Mouse (Mus musculus): ENCODE measurements around the gene Abcb6. TPM values are rescaled to one million over a fixed set of nuclear protein-coding genes. Genes with fewer than 3 reads are reported as not detected.

Abcb6 gene
- polyA plus RNA-seq, 1 experiment from 2014 or later: 41.9 TPM

DNA sequence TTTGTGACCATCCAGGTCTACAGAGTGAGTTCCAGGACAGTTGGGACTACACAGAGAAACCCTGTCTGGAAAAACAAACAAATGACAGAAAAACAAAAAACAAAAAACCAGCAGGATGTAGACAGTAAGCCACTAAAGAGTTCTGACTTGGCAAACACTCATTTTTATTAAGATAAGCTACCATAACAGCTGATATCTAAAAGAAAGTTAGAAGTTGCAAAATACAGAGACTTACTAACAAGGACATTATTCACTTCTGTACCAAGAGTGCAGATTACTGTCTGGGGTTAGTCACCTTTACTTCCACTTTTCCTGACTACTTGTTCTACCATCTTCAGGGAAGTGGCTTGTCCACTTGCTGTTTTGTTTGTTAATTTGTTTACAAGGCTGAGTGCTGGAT, 21.2 kb downstream of the Abcb6 start:
- Histone ChIP-seq H3K4me1 (no peaks in the 10 kb centered on the region), H3K36me3 (replicated peaks) (no peaks in the 10 kb centered on the region), H3K4me3 (no peak overlapping the region), H3K27ac (no peak overlapping the region), H3K9me3 (no peaks in the 10 kb centered on the region), H3K27me3 (ENCODE audit: poor library complexity, severe bottlenecking) (no peaks in the 10 kb centered on the region)
- no peak for DNase-seq (ENCODE audit: extremely low spot score, low spot score)

DNA sequence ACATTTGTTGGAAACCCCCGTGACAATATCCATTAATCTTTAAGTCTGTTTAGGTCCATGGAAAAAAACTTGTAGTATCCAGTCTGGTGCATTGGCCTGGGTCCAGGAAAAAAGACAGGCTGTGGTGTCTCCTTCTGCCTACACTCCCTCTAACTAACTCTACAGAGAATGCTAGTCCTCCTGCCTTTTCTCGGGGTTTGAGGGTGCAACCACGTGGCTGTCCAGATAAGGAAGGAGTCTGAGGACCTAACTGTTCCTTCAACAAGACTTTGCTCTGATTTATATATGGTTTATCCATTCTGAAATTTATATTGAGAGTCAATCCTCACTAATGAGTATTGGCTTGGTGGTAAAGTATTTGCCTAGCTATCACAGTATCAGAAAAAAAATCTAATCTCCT, 24.4 kb downstream of the Abcb6 start:
- Histone ChIP-seq H3K4me3 (no peak overlapping the region), H3K36me3 (replicated peaks) (no peaks in the 10 kb centered on the region), H3K27me3 (ENCODE audit: poor library complexity, severe bottlenecking) (no peaks in the 10 kb centered on the region), H3K27ac (no peak overlapping the region), H3K9me3 (no peaks in the 10 kb centered on the region), H3K4me1 (no peaks in the 10 kb centered on the region)
- no peak for DNase-seq (ENCODE audit: extremely low spot score, low spot score)
- 70% methylated on average over 3 of the region's 3 CpGs for WGBS

DNA sequence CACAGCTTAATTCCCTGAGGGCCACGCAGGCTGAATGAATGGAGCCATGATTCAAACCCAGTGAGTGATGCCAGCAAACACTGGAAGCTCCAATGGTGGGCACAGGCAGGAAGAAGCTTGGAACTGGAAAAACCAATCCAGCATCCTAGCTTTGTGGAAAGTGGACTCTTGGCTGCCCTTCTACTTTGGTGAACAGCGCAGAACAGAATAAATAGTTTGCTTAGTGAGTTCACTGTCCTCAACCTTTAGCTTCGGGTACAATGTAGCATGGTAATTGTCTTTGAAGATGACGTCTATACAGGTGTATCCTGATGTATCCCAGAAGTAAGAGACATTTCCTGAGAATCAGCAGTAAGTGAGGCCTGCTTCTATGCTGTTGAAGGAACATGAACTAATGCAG, 31.5 kb downstream of the Abcb6 start:
- no peak overlapping the region for H3K27ac ChIP-seq
- DNase-seq (ENCODE audit: extremely low spot score, low spot score): no peak
- H3K9me3 ChIP-seq: no peaks in the 10 kb centered on the region
- no peak overlapping the region for H3K4me3 ChIP-seq
- H3K27me3 ChIP-seq (ENCODE audit: poor library complexity, severe bottlenecking): no peaks in the 10 kb centered on the region
- peaks cover 57% of the 10 kb centered on the region for H3K36me3 ChIP-seq (replicated peaks)
- WGBS: 91% methylated on average over 4 of the region's 4 CpGs
- H3K4me1 ChIP-seq: peaks cover 6% of the 10 kb centered on the region

DNA sequence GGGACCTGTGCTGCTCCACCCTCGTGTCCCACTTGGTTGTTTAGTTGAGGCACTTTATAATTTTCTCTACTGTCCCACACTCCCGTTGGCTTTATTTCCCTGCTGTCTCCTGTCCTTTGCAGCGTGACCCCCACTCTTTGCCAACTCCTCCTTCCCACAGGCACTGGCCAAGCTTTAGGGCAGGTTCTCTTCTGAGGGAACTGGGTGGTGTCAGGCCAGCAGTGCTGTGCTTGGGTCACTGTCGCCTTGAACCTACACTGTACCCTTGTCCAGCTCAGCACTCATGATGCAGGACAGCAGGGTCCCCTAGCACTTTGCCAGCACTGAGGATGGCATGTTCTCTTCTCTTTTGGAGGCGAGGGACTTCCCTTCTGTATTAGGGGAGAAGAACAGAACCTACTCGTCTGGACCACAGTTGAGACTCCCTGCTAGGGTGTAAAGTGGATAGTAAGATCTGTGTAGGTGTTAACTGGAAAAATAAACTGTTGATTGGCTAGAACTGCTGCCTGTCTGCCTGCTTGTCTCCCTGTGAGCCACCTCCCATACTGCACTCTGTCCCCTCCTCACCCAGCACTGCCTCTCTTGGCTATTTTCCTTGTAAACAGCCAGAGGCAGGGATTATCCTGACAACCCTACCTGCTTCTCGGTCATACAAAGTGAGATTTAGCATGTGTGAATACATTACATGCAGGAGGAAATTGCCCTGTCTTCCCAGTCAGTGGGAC, 32.6 kb downstream of the Abcb6 start:
- no peak overlapping the region for H3K27ac ChIP-seq

DNA sequence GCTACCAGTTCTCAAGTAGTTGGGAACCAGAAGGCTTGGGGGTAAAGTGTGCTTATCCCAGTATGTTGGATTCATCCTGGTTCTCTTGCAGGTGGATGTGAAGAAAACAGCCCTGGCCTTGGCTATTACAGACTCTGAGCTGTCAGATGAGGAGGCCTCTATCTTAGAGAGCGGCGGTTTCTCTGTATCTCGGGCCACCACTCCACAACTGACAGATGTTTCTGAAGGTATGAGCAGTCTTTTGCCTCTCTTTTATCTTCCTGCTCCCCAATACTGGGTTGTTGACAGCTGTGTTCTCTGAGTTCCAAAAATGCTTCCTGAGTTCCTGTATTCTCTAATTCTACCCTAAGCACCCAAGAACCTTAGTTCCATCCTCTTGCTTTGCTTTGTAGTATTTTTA, 34.6 kb downstream of the Abcb6 start:
- no peak overlapping the region for H3K27ac ChIP-seq
- WGBS: 98% methylated on average over 3 of the region's 3 CpGs
- H3K27me3 ChIP-seq (ENCODE audit: poor library complexity, severe bottlenecking): peaks cover 6% of the 10 kb centered on the region; the same call in 1 of the 2 replicates
- DNase-seq (ENCODE audit: extremely low spot score, low spot score): no peak
- H3K9me3 ChIP-seq: no peaks in the 10 kb centered on the region
- H3K4me3 ChIP-seq: no peak overlapping the region
- peaks cover 57% of the 10 kb centered on the region for H3K36me3 ChIP-seq (replicated peaks)
- peaks cover 34% of the 10 kb centered on the region for H3K4me1 ChIP-seq

More for the DNA sequence above, 32.6 kb downstream of the Abcb6 start:
- no peaks in the 10 kb centered on the region for H3K9me3 ChIP-seq
- peaks cover 18% of the 10 kb centered on the region for H3K4me1 ChIP-seq
- no peaks in the 10 kb centered on the region for H3K27me3 ChIP-seq (ENCODE audit: poor library complexity, severe bottlenecking)
- peaks cover 57% of the 10 kb centered on the region for H3K36me3 ChIP-seq (replicated peaks)
- no peak overlapping the region for H3K4me3 ChIP-seq
- DNase-seq (ENCODE audit: extremely low spot score, low spot score): no peak
- WGBS: 84% methylated on average over 7 of the region's 7 CpGs

DNA sequence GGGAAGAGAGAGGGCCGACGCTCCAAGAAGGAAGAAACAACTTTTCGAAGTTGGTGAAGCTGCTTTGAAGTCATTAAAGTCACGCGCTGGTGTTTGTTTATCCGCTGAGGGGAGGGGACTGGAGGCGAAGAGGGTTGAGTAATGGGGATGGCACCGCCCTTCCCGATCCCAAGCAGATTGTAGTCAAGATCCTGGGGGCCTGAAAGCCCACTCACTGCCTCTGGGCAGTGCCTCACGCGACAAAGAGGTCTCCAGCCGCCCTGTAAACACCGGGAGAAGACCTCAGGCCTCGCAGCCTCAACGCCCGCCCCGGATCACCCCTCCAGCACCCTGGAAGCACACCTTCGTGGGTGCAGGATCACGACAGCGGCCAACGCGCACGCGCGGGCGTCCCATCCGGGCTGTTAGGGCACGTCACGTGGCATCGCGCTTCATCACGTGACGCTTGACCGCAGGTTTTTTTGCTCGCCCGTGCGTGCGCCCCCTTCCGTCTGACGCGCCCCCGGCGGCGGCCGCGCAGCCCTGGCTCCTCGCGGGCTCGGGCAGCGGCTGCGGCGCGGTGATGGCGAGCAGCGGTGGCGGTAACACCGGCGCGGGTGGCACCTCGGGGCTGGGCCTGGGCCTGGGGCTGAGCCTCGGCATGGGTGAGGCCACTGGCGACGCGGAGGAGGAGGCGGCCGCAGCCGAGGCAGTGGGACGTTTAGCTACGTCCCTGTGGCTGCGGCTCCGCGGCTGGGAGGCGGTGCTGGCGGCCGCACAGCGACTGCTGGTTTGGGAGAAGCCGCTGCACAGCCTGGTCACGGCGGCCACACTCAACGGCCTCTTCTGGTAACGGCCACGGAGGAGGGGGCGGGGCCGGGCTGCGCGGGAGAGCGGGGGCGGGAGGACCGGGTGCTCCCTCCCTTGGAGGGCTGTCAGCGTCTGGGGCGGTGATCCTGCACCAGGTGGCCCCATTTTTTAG, 37.6 kb downstream of the Abcb6 start, which contains the start of the genes Cnppd1 and Retreg2:
Gene Cnppd1 (minus strand): TSS at position 411 of the 961 bp plus-strand sequence.
Gene Retreg2 (plus strand): TSS at position 478 of the 961 bp plus-strand sequence.
- WGBS: under 1% methylated on average over 89 of the region's 91 CpGs
- Histone ChIP-seq H3K36me3 (replicated peaks) (peaks cover 61% of the 10 kb centered on the region), H3K9me3 (no peaks in the 10 kb centered on the region), H3K27me3 (ENCODE audit: poor library complexity, severe bottlenecking) (peaks cover 6% of the 10 kb centered on the region; the same call in 1 of the 2 replicates), H3K4me1 (peaks cover 34% of the 10 kb centered on the region), H3K27ac (peak within 1 kb of the TSS; percentile 97), H3K4me3 (peak within 1 kb of the TSS; percentile 88)
- DNase-seq (ENCODE audit: extremely low spot score, low spot score): peak; percentile 97

DNA sequence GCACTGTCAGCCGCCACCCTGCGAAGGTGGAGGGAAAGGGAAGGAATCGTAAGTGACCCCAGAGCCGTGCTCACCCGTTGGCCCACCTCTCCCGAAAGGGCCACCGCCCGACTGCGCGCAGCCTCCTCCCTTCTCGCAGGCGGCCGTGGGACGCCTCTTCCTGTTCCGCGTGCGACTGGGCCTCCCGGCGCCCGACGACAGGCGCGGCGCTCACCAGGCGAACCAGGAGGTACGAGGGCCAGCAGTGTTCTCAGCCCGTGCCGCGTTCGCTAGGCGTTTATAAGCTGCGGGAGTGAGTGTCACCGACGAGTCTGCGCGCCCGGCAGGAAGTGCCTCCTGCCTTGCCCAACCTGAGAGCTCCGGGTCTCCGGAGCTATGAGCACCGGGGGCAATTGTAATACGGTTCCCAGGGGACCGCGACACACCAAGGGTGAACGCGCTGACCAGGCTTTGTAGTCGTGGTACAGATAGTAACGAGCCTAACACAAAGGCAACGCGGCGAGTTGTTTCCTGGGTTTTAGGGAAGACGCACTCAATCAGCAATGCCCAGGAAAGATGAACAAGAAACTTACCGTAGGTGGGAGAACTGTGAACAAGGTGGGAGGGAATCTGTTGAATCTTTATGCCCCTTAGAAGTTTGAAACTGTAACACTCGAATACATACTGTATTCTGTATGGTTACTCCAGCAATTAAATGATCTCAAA, 38.6 kb downstream of the Abcb6 start:
- Histone ChIP-seq H3K27ac (peak overlapping the region; percentile 97), H3K9me3 (no peaks in the 10 kb centered on the region), H3K4me3 (peak overlapping the region; percentile 88), H3K4me1 (peaks cover 34% of the 10 kb centered on the region), H3K27me3 (ENCODE audit: poor library complexity, severe bottlenecking) (peaks cover 6% of the 10 kb centered on the region; the same call in 1 of the 2 replicates), H3K36me3 (replicated peaks) (peaks cover 61% of the 10 kb centered on the region)
- peak; percentile 44 for DNase-seq (ENCODE audit: extremely low spot score, low spot score)
- WGBS: under 1% methylated on average over 53 of the region's 53 CpGs

DNA sequence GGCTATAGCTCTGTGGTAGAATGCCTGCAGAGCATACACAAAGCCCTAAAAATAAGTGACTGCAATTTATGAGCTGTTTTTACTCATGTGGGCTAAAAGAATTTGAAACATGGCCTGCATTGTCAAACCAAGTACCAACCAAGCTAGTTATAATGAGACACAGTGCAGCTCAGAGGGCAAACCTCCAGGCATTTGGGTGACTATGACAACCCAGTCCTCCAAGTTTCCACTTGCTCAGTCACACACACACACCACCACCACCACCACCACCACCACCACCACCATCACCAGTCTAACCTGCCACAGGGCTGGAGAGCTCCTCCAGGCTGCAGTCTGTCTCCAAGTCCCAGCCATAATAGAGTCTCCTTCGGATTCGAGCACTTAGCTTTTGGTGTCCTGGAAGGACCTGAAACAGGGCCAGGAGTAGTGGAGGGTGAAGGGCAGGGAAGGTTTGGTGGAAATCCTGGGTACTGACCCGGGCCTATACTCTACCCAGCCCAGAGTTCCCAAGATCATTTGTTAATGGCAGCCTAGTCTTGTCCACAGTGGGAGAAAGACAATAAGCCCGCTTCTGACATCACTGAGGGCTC, 39.5 kb downstream of the Abcb6 start:
- peak overlapping the region; percentile 97 for H3K27ac ChIP-seq

DNA sequence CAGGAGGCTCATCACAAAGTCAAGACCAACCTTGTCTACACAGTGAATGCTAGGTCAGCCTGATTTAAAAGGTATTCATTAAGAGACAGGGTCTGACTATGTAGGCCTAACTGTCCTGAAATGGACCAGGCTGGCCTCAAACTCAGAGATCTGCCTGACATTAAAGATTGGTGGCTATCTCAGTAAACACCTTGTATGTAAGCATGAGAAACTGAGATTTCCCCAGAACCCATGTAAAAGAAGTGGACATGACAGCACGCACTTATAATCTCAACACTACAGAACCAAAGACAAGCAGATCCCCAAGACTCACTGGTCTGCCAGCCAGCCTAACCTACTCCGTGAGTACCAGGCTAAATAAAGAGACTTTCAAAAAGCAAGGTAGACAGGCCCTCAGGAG, 41.7 kb downstream of the Abcb6 start:
- peaks cover 48% of the 10 kb centered on the region for H3K36me3 ChIP-seq (replicated peaks)
- 93% methylated on average over 2 of the region's 2 CpGs for WGBS
- DNase-seq (ENCODE audit: extremely low spot score, low spot score): no peak

More for the DNA sequence above, 39.5 kb downstream of the Abcb6 start:
- 69% methylated on average over 4 of the region's 4 CpGs for WGBS
- peaks cover 61% of the 10 kb centered on the region for H3K36me3 ChIP-seq (replicated peaks)
- peak overlapping the region; percentile 88 for H3K4me3 ChIP-seq
- H3K9me3 ChIP-seq: no peaks in the 10 kb centered on the region
- peaks cover 34% of the 10 kb centered on the region for H3K4me1 ChIP-seq
- peaks cover 6% of the 10 kb centered on the region; the same call in 1 of the 2 replicates for H3K27me3 ChIP-seq (ENCODE audit: poor library complexity, severe bottlenecking)
- no peak for DNase-seq (ENCODE audit: extremely low spot score, low spot score)

DNA sequence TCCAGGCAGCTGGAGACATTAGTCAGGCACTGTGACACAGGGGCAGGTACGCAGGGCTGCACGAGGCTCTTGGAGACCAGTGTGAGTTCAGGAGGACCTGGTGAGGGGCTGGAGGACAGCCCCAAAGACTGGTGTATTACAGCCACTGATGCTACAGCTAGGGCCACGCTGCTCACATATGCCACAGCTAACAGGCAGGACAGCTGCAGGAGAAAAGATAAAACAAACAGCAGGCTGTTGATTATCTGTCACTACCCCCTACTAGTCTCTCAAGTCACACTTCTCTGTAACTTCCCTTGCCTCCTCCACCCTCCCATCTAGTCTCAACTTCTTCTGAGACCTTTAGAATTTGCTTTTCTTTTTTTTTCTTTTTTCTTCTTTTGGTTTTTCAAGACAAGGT, 43.5 kb downstream of the Abcb6 start:
- Histone ChIP-seq H3K4me3 (no peak overlapping the region), H3K27me3 (ENCODE audit: poor library complexity, severe bottlenecking) (peaks cover 6% of the 10 kb centered on the region; the same call in 1 of the 2 replicates), H3K36me3 (replicated peaks) (peaks cover 48% of the 10 kb centered on the region), H3K9me3 (no peaks in the 10 kb centered on the region), H3K27ac (0 out of 2 replicates have a peak overlapping the region, but pooled peaks have one; percentile 26), H3K4me1 (peaks cover 12% of the 10 kb centered on the region)
- WGBS: 79% methylated on average over 3 of the region's 3 CpGs
- DNase-seq (ENCODE audit: extremely low spot score, low spot score): no peak

More for the DNA sequence above, 41.7 kb downstream of the Abcb6 start:
- Histone ChIP-seq H3K4me3 (no peak overlapping the region), H3K27me3 (ENCODE audit: poor library complexity, severe bottlenecking) (peaks cover 6% of the 10 kb centered on the region; the same call in 1 of the 2 replicates), H3K4me1 (peaks cover 25% of the 10 kb centered on the region), H3K27ac (no peak overlapping the region), H3K9me3 (no peaks in the 10 kb centered on the region)

DNA sequence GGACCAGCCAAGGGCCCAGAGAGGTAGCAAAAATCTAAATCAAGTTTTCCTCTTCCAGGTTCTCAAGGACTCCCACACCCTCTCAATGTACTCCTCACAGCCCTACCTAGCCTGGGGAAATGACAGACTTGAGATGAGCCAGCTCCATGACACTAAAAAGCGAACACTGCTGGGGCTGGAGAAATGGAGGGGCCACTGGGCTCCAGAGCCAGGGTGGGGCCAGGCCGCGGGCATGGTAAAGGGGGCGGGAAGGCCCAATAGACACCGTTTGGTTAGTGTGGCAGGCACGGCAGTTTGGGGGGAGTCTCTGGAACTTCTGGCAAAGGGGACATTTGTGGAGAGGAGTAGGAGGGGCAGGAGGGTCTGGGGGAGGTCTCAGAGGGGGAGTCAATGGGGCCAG, 43.9 kb downstream of the Abcb6 start:
- peaks cover 7% of the 10 kb centered on the region for H3K4me1 ChIP-seq
- DNase-seq (ENCODE audit: extremely low spot score, low spot score): no peak
- peaks cover 48% of the 10 kb centered on the region for H3K36me3 ChIP-seq (replicated peaks)
- H3K9me3 ChIP-seq: no peaks in the 10 kb centered on the region
- 0 out of 2 replicates have a peak overlapping the region, but pooled peaks have one; percentile 26 for H3K27ac ChIP-seq
- H3K4me3 ChIP-seq: no peak overlapping the region
- 91% methylated on average over 6 of the region's 6 CpGs for WGBS
- H3K27me3 ChIP-seq (ENCODE audit: poor library complexity, severe bottlenecking): peaks cover 6% of the 10 kb centered on the region; the same call in 1 of the 2 replicates

Measured in forebrain, embryonic 10.5 days (tissue).